Mouse (Mus musculus) MEL (cell line): ENCODE data around the gene Klf3. TPM values are rescaled to one million over a fixed set of nuclear protein-coding genes. Genes with fewer than 3 reads are reported as not detected.
A peak's percentile ranks its signal among the peaks of the same experiment; 100 is the strongest.

Source experiments
- DNase-seq: peaks from one replicate; pipeline ENCODE4 v3.0.0; 2011; ENCODE audit warnings: low read depth, low spot score
- H3K27ac ChIP-seq: 2 replicates; pipeline ENCODE4 v1.5.1; 2012; ENCODE audit warnings: low read depth, mild to moderate bottlenecking, control low read depth, low read length, moderate library complexity; ENCODE audit not compliant: control insufficient read depth
- H3K27me3 ChIP-seq, 2 experiments: fragments of 150-350 bp in 1 of 2; sonication (generic) in 1 of 2; 2 replicates each; pipeline ENCODE4 v1.6.1; 2012; ENCODE audit warnings: low read length in 2 of 2, mild to moderate bottlenecking in 2 of 2, improper control_type of control experiment in 1 of 2, moderate library complexity in 1 of 2; ENCODE audit not compliant: insufficient read depth in 2 of 2, control insufficient read depth in 1 of 2
- H3K36me3 ChIP-seq, 2 experiments: 2 replicates each; pipeline ENCODE4 v1.6.1; 2012 to 2014; ENCODE audit warnings: low read length in 2 of 2, improper control_type of control experiment in 1 of 2, inconsistent platforms in 1 of 2, mild to moderate bottlenecking in 1 of 2; ENCODE audit not compliant: insufficient read depth in 2 of 2, control insufficient read depth in 1 of 2
- H3K4me1 ChIP-seq, 2 experiments: fragments of 150-350 bp in 1 of 2; sonication (generic) in 1 of 2; 2 replicates each; pipeline ENCODE4 v1.6.1; 2012; ENCODE audit warnings: low read length in 2 of 2, improper control_type of control experiment in 1 of 2, mild to moderate bottlenecking in 1 of 2; ENCODE audit not compliant: insufficient read depth in 2 of 2, control insufficient read depth in 1 of 2
- H3K4me3 ChIP-seq, 2 experiments: fragments of 150-350 bp in 1 of 2; sonication (generic) in 1 of 2; 2 replicates each; pipeline ENCODE4 v1.5.1; 2012; ENCODE audit warnings: low read depth in 2 of 2, low read length in 2 of 2, mild to moderate bottlenecking in 2 of 2, moderate library complexity in 2 of 2, control low read depth in 1 of 2, improper control_type of control experiment in 1 of 2; ENCODE audit not compliant: control insufficient read depth in 1 of 2, insufficient read depth in 1 of 2
- H3K79me2 ChIP-seq: 2 replicates; pipeline ENCODE4 v1.6.1; 2012; ENCODE audit warnings: mild to moderate bottlenecking, low read length, moderate library complexity; ENCODE audit not compliant: control insufficient read depth, poor library complexity, insufficient read depth
- H3K9ac ChIP-seq: 2 replicates; pipeline ENCODE4 v1.6.1; 2012; ENCODE audit warnings: low read depth, mild to moderate bottlenecking, control low read depth, low read length, moderate library complexity; ENCODE audit not compliant: control insufficient read depth, poor library complexity, severe bottlenecking
- H3K9me3 ChIP-seq: fragments of 150-350 bp; sonication (generic); replicated peaks from 2 replicates; pipeline ENCODE4 v1.6.1; 2012; ENCODE audit warnings: mild to moderate bottlenecking, low read length, improper control_type of control experiment, moderate library complexity; ENCODE audit not compliant: insufficient read depth
- CHD1 ChIP-seq: IDR thresholded peaks from 2 replicates; pipeline ENCODE4 v1.6.1; 2012; ENCODE audit warnings: low read depth, mild to moderate bottlenecking, inconsistent platforms, low read length, improper control_type of control experiment
- CTCF ChIP-seq, 3 experiments: IDR thresholded peaks in 2 of 3; conservative IDR thresholded peaks in 1 of 3; 2 replicates each; pipeline ENCODE4 v1.5.1; 2011 to 2012; ENCODE audit warnings: low read length in 3 of 3, low read depth in 2 of 3, mild to moderate bottlenecking in 2 of 3, improper control_type of control experiment in 1 of 3, inconsistent platforms in 1 of 3, mixed read lengths in 1 of 3, moderate library complexity in 1 of 3; ENCODE audit not compliant: control insufficient read depth in 1 of 3, insufficient read depth in 1 of 3, poor library complexity in 1 of 3, severe bottlenecking in 1 of 3
- E2F4 ChIP-seq: IDR thresholded peaks from 2 replicates; pipeline ENCODE4 v1.6.1; 2011; ENCODE audit warnings: low read depth, low read length, improper control_type of control experiment, borderline replicate concordance
- EP300 ChIP-seq, 2 experiments: IDR thresholded peaks; 2 replicates each; pipeline ENCODE4 v1.6.1; 2011; ENCODE audit warnings: improper control_type of control experiment in 2 of 2, low read length in 2 of 2, low read depth in 1 of 2, mild to moderate bottlenecking in 1 of 2
- ETS1 ChIP-seq: IDR thresholded peaks from 2 replicates; pipeline ENCODE4 v1.6.1; 2012; ENCODE audit warnings: low read depth, mild to moderate bottlenecking, inconsistent platforms, low read length, improper control_type of control experiment, moderate library complexity
- GATA1 ChIP-seq: IDR thresholded peaks from 2 replicates; pipeline ENCODE4 v1.6.1; 2011; ENCODE audit warnings: low read depth, low read length, improper control_type of control experiment
- KAT2A ChIP-seq: conservative IDR thresholded peaks from 2 replicates; pipeline ENCODE4 v1.6.1; 2012; ENCODE audit warnings: low read depth, low read length, improper control_type of control experiment, inconsistent platforms
- MAFK ChIP-seq: IDR thresholded peaks from 2 replicates; pipeline ENCODE4 v1.6.1; 2011; ENCODE audit warnings: low read depth, mild to moderate bottlenecking, low read length, improper control_type of control experiment, borderline replicate concordance
- MEF2A ChIP-seq: IDR thresholded peaks from 2 replicates; pipeline ENCODE4 v1.6.1; 2014; ENCODE audit warnings: low read depth, mild to moderate bottlenecking, inconsistent platforms, low read length, improper control_type of control experiment; ENCODE audit not compliant: poor library complexity, insufficient replicate concordance, severe bottlenecking; ENCODE audit errors: extremely low read depth
- MXI1 ChIP-seq: IDR thresholded peaks from 2 replicates; pipeline ENCODE4 v1.6.1; 2011; ENCODE audit warnings: mild to moderate bottlenecking, low read depth, low read length, improper control_type of control experiment
- MYB ChIP-seq: IDR thresholded peaks from 2 replicates; pipeline ENCODE4 v1.6.1; 2011; ENCODE audit warnings: mild to moderate bottlenecking, low read depth, low read length, improper control_type of control experiment
- NELFE ChIP-seq: IDR thresholded peaks from 2 replicates; pipeline ENCODE4 v1.6.1; 2011; ENCODE audit warnings: low read depth, low read length, improper control_type of control experiment
- NRF1 ChIP-seq: IDR thresholded peaks from 2 replicates; pipeline ENCODE4 v1.6.1; 2014; ENCODE audit warnings: low read depth, mild to moderate bottlenecking, inconsistent platforms, low read length, improper control_type of control experiment, moderate library complexity; ENCODE audit not compliant: poor library complexity, insufficient read depth, severe bottlenecking
- POLR2A ChIP-seq, 2 experiments: IDR thresholded peaks; 2 replicates each; pipeline ENCODE4 v1.6.1; 2011 to 2012; ENCODE audit warnings: low read length in 2 of 2, mild to moderate bottlenecking in 2 of 2, control low read depth in 1 of 2, improper control_type of control experiment in 1 of 2, low read depth in 1 of 2, moderate library complexity in 1 of 2; ENCODE audit not compliant: control insufficient read depth in 1 of 2, insufficient read depth in 1 of 2, poor library complexity in 1 of 2
- POLR2AphosphoS2 ChIP-seq: IDR thresholded peaks from 2 replicates; pipeline ENCODE4 v1.6.1; 2011; ENCODE audit warnings: low read length, improper control_type of control experiment
- RAD21 ChIP-seq: IDR thresholded peaks from 2 replicates; pipeline ENCODE4 v1.6.1; 2011; ENCODE audit warnings: mild to moderate bottlenecking, low read depth, low read length, improper control_type of control experiment
- RCOR1 ChIP-seq: IDR thresholded peaks from 2 replicates; pipeline ENCODE4 v1.6.1; 2012; ENCODE audit warnings: low read depth, mild to moderate bottlenecking, inconsistent platforms, low read length, improper control_type of control experiment
- SIN3A ChIP-seq: IDR thresholded peaks from 2 replicates; pipeline ENCODE4 v1.6.1; 2012; ENCODE audit warnings: low read length, improper control_type of control experiment, inconsistent platforms
- SMC3 ChIP-seq: IDR thresholded peaks from 2 replicates; pipeline ENCODE4 v1.6.1; 2011; ENCODE audit warnings: low read depth, low read length, improper control_type of control experiment
- TAL1 ChIP-seq: IDR thresholded peaks from 2 replicates; pipeline ENCODE4 v1.6.1; 2012; ENCODE audit warnings: mild to moderate bottlenecking, inconsistent platforms, low read length, moderate library complexity, mixed read lengths
- TBP ChIP-seq: IDR thresholded peaks from 2 replicates; pipeline ENCODE4 v1.8.0; 2011; ENCODE audit warnings: low read depth, low read length, improper control_type of control experiment
- TCF12 ChIP-seq: IDR thresholded peaks from 2 replicates; pipeline ENCODE4 v1.6.1; 2014; ENCODE audit warnings: low read depth, mild to moderate bottlenecking, inconsistent platforms, low read length, improper control_type of control experiment, moderate library complexity
- UBTF ChIP-seq: IDR thresholded peaks from 2 replicates; pipeline ENCODE4 v1.6.1; 2012; ENCODE audit warnings: low read depth, mild to moderate bottlenecking, inconsistent platforms, low read length, improper control_type of control experiment, moderate library complexity, borderline replicate concordance; ENCODE audit not compliant: insufficient read depth
- USF2 ChIP-seq, 2 experiments: IDR thresholded peaks; 2 replicates each; pipeline ENCODE4 v1.6.1; 2011 to 2012; ENCODE audit warnings: improper control_type of control experiment in 2 of 2, low read length in 2 of 2, borderline replicate concordance in 1 of 2, inconsistent platforms in 1 of 2, low read depth in 1 of 2, mild to moderate bottlenecking in 1 of 2; ENCODE audit not compliant: insufficient read depth in 1 of 2
- ZC3H11A ChIP-seq: IDR thresholded peaks from 2 replicates; pipeline ENCODE4 v1.6.1; 2012; ENCODE audit warnings: low read depth, mild to moderate bottlenecking, inconsistent platforms, low read length, improper control_type of control experiment
- ZKSCAN1 ChIP-seq: IDR thresholded peaks from 2 replicates; pipeline ENCODE4 v1.6.1; 2012; ENCODE audit warnings: low read depth, mild to moderate bottlenecking, inconsistent platforms, low read length, improper control_type of control experiment, moderate library complexity
- ZNF384 ChIP-seq: IDR thresholded peaks from 2 replicates; pipeline ENCODE4 v1.6.1; 2012; ENCODE audit warnings: low read depth, mild to moderate bottlenecking, inconsistent platforms, low read length, improper control_type of control experiment
- polyA plus RNA-seq, 2 experiments: library from polyadenylated mRNA; stranded (reverse) in 1 of 2; unstranded in 1 of 2; fragments of >175 nt in 1 of 2; fragments of >200 nt in 1 of 2; gene quantifications; 2 replicates each; pipeline versions ENCODE4 v1.2.1 to v1.2.4; 2012; ENCODE audit warnings: low replicate concordance in 2 of 2, low read depth in 1 of 2; ENCODE audit not compliant: insufficient read length in 2 of 2, insufficient read depth in 1 of 2, missing spikeins in 1 of 2
- total RNA-seq: library from RNA; depleted of rRNA; stranded (reverse); fragments of 300-350 nt; gene quantifications from 2 replicates; pipeline ENCODE4 v1.2.3, GENCODE M21; 2012

Gene Klf3
- total and polyA plus RNA-seq, 3 experiments, result 7.1 to 72.2 (median 39.7) TPM

- peak; percentile 64 for DNase-seq
- Histone ChIP-seq H3K36me3 (peaks cover 0 to 44% of the 10 kb centered on the region in 2 experiments; a peak in 2 of 4 replicates), H3K79me2 (peaks cover 36% of the 10 kb centered on the region), H3K9ac (peak overlapping the region; percentile 82), H3K4me3 (peak overlapping the region in 1 of 2 experiments; percentile 65; a peak in 2 of 4 replicates), H3K27me3 (no peaks in the 10 kb centered on the region), H3K27ac (peak overlapping the region; percentile 99), H3K9me3 (no peaks in the 10 kb centered on the region), H3K4me1 (peaks cover 5 to 35% of the 10 kb centered on the region in 2 experiments; a peak in 3 of 4 replicates)
- TF ChIP-seq TBP, result no peak
- TF ChIP-seq POLR2A (IDR thresholded peaks at IDR 0.05; ENCODE audit: control insufficient read depth in 1 of 2, insufficient read depth in 1 of 2, low read depth in 1 of 2, low read length in 2 of 2, poor library complexity in 1 of 2), result 0 out of 4 replicates have a peak, but pooled peaks of 1 of the 2 experiments have one; percentile 6
- peak; percentile 30; the same call in 1 of the 2 replicates for TF ChIP-seq SIN3A
Observed at GRCm38 (mm10) chr5:64810860-64811499, 7.8 kb downstream of the Klf3 start.

GRCm38 (mm10) chr5:64811500-64812123 lies 8.4 kb downstream of the Klf3 start:
- Histone ChIP-seq H3K27ac (peak overlapping the region; percentile 99), H3K9ac (peak overlapping the region; percentile 82), H3K36me3 (peaks cover 0 to 38% of the 10 kb centered on the region in 2 experiments; a peak in 2 of 4 replicates), H3K27me3 (no peaks in the 10 kb centered on the region), H3K9me3 (no peaks in the 10 kb centered on the region), H3K79me2 (peaks cover 29% of the 10 kb centered on the region), H3K4me1 (peaks cover 4 to 29% of the 10 kb centered on the region in 2 experiments; a peak in 3 of 4 replicates), H3K4me3 (peak overlapping the region; percentile 47 to 65)
- DNase-seq, result peak; percentile 78
- TF ChIP-seq SIN3A (no peak; the same call in 1 of the 2 replicates), RCOR1 (no peak), SMC3 (0 out of 2 replicates have a peak, but pooled peaks have one; percentile 3), MAFK (no peak), ETS1 (no peak; the same call in 1 of the 2 replicates), RAD21 (no peak; the same call in 1 of the 2 replicates), POLR2A (IDR thresholded peaks at IDR 0.05; ENCODE audit: control insufficient read depth in 1 of 2, insufficient read depth in 1 of 2, low read depth in 1 of 2, low read length in 2 of 2, poor library complexity in 1 of 2) (peak in 1 of 2 experiments; percentile 12; a peak in 2 of 4 replicates), ZNF384 (no peak), TBP (no peak), MXI1 (peak; percentile 51; the same call in 1 of the 2 replicates), CTCF (IDR thresholded peaks at IDR 0.05 in 2 of 3, conservative IDR thresholded peaks at IDR 0.05 in 1 of 3; ENCODE audit: control insufficient read depth in 1 of 3, insufficient read depth in 1 of 3, low read depth in 2 of 3, low read length in 3 of 3, poor library complexity in 1 of 3, severe bottlenecking in 1 of 3) (no peak), POLR2AphosphoS2 (0 out of 2 replicates have a peak, but pooled peaks have one; percentile 20), CHD1 (no peak; the same call in 1 of the 2 replicates), E2F4 (no peak), UBTF (no peak), TAL1 (no peak), MEF2A (no peak), USF2 (IDR thresholded peaks at IDR 0.05; ENCODE audit: borderline replicate concordance in 1 of 2, insufficient read depth in 1 of 2, low read depth in 1 of 2, low read length in 2 of 2) (no peak), EP300 (IDR thresholded peaks at IDR 0.05; ENCODE audit: low read depth in 1 of 2, low read length in 2 of 2) (peak; percentile 31 to 71; a peak in 3 of 4 replicates), NELFE (no peak), MYB (no peak), KAT2A (no peak), ZKSCAN1 (no peak), ZC3H11A (no peak), GATA1 (0 out of 2 replicates have a peak, but pooled peaks have one; percentile 9), NRF1 (no peak), TCF12 (peak; percentile 41; the same call in 1 of the 2 replicates)
